Mouse (Mus musculus) adrenal gland, adult 2 months (tissue): ENCODE measurements around the gene Map7d2. TPM values are rescaled to one million over a fixed set of nuclear protein-coding genes. Genes with fewer than 3 reads are reported as not detected.
"Not testable (repeated sequence)": the region's sequence is repeated elsewhere in the genome, so short reads cannot be mapped to it uniquely, and the experiment has no call there.

Source experiments
- DNase-seq: peaks from one replicate; pipeline ENCODE4 v3.0.0; 2021
- long read RNA-seq: library from polyadenylated mRNA; stranded (forward); transcript quantifications from one replicate; pipeline ENCODE4 v2.0.0, GENCODE M21; 2021
- polyA plus RNA-seq: library from polyadenylated mRNA; depleted of rRNA; stranded (reverse); fragments of >200 nt; gene quantifications from 2 replicates; pipeline ENCODE4 v1.2.3, GENCODE M21; 2012; rRNA removed
- total RNA-seq, 2 experiments: library from RNA; stranded (reverse); gene quantifications; 2 replicates each; pipeline ENCODE4 v1.2.3; 2021

Gene Map7d2
- total RNA-seq (1 to 10 TPM; 2.0 to 3.9 TPM), polyA plus RNA-seq (0.07 and 0.19 TPM in 2 replicates)
- long read RNA-seq, partial matches to known transcripts, result 1 of 6 reads
- long read RNA-seq, other reads (novel, unspliced or antisense), result 3 of 6 reads

DNA sequence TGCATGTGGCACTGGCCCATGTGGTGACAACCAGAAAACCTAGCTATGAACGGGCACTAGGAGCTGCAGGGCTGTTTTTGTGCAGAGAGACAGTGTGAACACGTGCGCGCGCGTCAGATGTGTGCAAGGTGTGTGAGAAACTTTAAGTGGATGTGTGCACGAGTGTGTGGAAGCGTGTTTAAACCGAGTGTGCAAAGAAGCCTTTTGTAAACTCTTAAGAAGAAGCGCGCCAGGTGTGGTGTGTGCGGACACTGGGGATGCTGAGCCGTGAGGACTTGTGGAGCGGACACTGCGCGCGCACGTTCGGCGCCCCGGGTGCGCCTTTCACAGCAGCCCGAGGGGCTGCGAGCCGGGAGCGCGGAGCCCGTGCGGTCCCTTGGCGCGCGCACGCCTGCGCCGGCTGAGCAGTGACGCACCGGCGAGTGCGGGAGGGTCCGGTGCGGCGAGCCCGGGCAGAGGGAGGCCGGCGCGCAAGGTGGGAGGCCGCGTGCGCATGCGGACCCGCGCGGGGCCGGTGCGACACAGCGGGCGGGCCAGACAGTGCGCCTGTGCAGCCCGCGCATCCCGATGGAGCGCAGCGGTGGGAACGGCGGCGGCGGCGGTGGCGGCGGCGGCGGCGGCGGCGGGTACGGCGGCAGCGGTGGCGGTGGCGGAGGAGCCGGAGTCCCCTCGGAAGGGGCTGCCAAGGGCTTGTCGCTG is at the start of gene Map7d2:
TSS of gene Map7d2 (plus strand) at position 443 of the 699 bp plus-strand sequence.
- peak; percentile 26 for DNase-seq

DNA sequence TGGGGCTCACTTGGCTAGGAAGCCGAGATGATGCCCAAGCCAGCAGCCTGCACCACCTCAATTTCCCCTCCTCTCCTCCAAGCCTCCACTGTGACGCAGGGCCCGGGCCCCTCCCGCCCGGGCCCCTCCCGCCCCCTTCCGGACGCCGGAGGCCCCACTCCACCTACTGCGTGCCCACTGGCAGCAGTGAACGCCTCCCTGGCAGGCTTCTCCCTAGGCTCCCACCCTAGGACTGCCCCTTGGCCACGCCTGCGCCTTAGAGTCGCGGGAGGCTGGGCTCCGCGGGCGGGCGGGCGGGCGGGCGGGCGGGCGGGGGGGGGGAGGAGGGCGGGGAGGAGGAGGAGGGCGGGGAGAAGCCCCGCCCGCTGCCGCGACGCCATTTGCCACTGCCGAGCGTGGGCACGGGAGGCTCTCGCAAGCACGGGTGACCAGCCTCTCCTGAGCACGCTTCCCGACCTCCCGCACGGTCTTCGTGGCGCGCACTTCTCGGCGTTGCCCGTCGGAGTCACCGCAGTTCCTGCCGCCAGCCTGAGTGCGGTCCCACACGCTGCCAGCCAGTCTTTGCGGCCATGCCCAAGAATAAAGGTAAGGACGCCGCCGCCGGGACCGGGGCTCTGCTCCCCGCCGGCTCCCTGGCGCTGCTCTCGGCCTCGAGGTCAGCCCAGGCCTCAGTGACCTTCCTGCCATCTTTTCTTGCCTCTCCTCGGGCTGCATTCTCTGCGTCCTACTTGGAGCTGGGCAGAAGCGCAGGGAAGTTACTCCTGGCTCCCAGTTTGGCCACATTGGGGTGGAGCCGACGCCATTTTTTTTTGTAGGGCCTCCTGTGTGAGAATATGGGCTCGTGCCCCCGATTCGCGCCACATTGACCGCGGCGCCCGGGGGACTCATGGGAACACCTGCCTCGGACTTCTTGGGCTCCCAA is 42.3 kb upstream of the Map7d2 start, which contains the start of gene Eif1ax:
TSS of gene Eif1ax (plus strand) at position 348 of the 922 bp plus-strand sequence.
- DNase-seq, result peak; percentile 89

- DNase-seq, result no peak
Measured at GRCm38 (mm10) chrX:159372753-159373144, 41.6 kb upstream of the Map7d2 start.

DNA sequence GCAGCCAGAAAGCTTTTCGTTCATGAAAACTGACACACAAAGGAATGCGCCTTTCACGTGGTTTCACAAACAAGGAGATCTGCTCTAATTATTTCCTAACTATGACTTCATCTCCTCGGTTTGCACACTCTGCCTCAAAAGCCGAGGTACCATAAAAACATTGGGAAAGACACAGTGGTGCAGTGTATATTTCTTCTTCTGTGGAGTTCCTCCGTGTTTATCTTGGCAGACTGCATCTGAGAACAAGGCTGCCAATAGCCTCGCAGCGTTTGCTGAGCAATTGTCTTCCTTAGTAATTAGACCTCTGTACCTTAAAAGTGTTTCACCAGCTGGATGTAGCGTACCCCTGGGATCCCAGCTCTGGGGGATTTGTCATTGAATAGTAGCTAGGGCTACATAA is 27.3 kb upstream of the Map7d2 start:
- DNase-seq, result no peak

DNA sequence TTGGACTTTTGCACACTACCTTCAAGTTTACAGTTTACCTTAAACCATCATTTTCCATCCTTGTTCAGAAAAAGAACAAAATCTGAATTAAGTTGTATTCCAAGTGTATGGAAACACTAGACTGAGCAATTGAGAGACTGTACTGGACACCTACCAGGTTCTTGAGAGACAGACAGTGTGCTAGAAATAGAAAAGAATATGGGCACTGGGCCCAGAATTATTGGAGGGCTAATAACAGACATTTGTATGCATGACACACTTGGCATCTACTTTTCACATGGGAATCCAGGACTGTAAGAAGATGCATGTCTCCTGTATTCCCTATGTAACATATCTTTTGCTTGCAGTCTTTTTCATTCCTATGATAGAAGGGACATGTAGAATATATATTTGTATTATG is 25.4 kb upstream of the Map7d2 start:
- DNase-seq, result no peak

DNA sequence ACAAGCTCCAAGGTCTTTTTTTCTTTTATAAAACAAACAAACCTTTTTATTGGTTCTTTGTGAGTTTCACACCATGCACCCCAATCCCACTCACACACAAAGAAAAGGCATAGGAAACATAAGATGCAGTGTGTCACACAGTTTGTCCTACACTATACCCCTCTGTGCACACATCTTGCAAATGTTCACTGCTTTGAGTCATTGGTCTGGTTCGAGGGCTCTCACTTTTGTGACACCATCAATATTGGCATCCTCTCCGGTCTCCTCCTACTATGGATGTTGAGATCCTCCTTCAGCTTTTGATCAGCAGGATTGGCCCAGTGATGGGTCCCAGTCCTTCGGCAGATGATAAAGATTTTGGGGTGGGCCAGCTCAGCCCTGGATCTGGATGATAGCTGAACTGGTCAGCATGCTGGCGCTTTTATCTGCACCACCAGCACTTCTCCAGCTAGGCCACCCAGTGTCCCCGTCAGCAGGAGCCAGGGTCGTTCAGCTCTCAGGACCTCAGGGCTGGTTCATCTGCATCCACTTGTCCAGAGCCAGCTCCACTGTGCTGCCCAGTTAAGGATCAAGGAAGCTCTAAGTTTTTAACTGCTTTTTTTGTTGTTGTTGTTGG is 23.9 kb upstream of the Map7d2 start:
- no peak for DNase-seq

DNA sequence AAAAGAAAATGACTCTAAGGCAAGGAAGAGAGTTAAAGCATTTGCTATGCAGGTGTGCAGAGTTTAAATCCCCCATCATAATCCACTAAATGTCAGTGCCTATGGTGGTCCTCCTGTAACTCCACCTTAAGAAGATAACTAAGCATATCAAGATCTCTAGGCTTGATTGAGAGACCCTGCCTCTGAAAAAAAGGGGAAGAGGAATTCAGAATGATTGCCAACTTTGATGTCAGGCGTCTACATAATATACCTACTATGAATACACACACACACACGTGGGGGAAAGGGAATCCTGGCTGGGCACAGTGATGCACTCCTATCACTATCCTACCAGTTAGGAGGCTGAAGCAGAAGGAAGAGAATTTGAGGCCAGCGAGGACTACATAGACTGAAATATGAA is 23.1 kb upstream of the Map7d2 start:
- DNase-seq, result no peak

DNA sequence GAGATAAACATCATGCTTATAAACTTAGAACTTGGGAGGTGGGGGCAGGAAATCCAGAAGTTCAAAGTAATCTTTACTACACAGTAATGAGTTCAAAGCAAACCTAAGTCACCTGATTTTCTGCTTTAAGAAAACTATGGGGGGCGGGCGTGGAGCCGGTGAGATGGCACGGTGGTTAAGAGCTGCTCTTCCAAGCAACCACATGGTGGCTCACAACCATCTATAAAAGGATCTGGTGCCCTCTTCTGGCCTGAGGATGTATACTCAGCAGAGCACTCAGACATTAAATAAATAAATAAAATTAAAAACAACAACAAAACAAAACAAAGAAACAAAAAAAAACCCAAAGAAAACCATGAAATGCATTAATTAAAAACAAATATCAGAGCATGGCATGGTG is 5.1 kb upstream of the Map7d2 start:
- DNase-seq, result no peak

- no peak for DNase-seq
Measured at GRCm38 (mm10) chrX:159414829-159415673, 679 bp downstream of the Map7d2 start.

GRCm38 (mm10) chrX:159430507-159430906 is 16.1 kb downstream of the Map7d2 start:
- DNase-seq, result not testable (repeated sequence)

- peak; percentile 23 for DNase-seq
Measured at GRCm38 (mm10) chrX:159442128-159442527, 27.8 kb downstream of the Map7d2 start.

GRCm38 (mm10) chrX:159447133-159447532 is 32.8 kb downstream of the Map7d2 start:
- DNase-seq, result no peak

GRCm38 (mm10) chrX:159459006-159459654 is 44.8 kb downstream of the Map7d2 start:
- DNase-seq, result no peak

DNA sequence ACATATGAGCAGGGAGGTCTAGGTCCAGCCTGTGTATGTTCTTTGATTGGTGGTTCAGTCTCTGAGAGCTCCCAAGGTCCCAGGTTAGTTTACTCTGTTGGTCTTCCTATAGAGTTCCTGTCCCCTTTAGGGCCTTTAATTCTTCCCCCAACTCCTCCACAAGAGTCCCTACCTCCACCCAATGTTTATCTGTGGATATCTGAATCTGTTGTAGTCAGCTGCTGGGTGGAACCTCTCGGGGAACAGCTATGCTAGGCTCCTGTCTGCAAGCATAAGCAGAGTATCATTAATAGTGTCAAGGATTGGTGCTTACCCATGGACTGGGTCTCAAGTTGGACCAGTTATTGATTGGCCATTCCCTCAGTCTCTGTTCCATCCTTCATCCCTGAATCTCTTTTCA is 60.4 kb downstream of the Map7d2 start:
- no peak for DNase-seq

- not testable (repeated sequence) for DNase-seq
Measured at GRCm38 (mm10) chrX:159478243-159478940, 64.0 kb downstream of the Map7d2 start.

GRCm38 (mm10) chrX:159484247-159484646 is 69.9 kb downstream of the Map7d2 start:
- no peak for DNase-seq

GRCm38 (mm10) chrX:159503181-159503580 is 88.8 kb downstream of the Map7d2 start:
- DNase-seq, result no peak

- DNase-seq, result no peak
Measured at GRCm38 (mm10) chrX:159508331-159509036, 94.1 kb downstream of the Map7d2 start.

- no peak for DNase-seq
Measured at GRCm38 (mm10) chrX:159509042-159509441, 94.7 kb downstream of the Map7d2 start.
